Mouse (Mus musculus) cerebellum, adult (tissue): ENCODE data around the gene Steap1.

ENCODE experiments used
- ATAC-seq: cut with Nextera tagmentation; 2 replicates; pipeline ENCODE4 v1.9.2; 2017; ENCODE audit warnings: mild to moderate bottlenecking, moderate library complexity, mixed read lengths; ENCODE audit not compliant: insufficient number of reproducible peaks, low FRiP score, low TSS enrichment

Steap1 gene

GRCm38 (mm10) chr5:5688945-5689540, 60.1 kb downstream of the Steap1 start:
- no peak for ATAC-seq

- ATAC-seq = no peak
Measured at GRCm38 (mm10) chr5:5688228-5688627, 60.9 kb downstream of the Steap1 start.

GRCm38 (mm10) chr5:5686973-5687372, 62.2 kb downstream of the Steap1 start:
- 0 out of 2 replicates have a peak, but pooled peaks have one; percentile 1 for ATAC-seq
